Mouse (Mus musculus): ENCODE results near the gene Olfr725. TPM values are rescaled to one million over a fixed set of nuclear protein-coding genes. Genes with fewer than 3 reads are reported as not detected.

The Olfr725 gene
- not detected in 2 replicates for polyA plus RNA-seq (2015; fragmentation: Nextera tagmentation; extraction: Ambion mirVana)

- ATAC-seq (ENCODE audit: low read depth): no peak
- Histone ChIP-seq H3K4me1 (replicated peaks) (no peaks in the 10 kb centered on the region), H3K9me3 (no peaks in the 10 kb centered on the region; the same call in 1 of the 2 replicates), H3K27me3 (no peaks in the 10 kb centered on the region), H3K4me2 (no peak within 1 kb of the TSS), H3K36me3 (no peaks in the 10 kb centered on the region), H3K9ac (no peak within 1 kb of the TSS), H3K4me3 (no peak within 1 kb of the TSS), H3K27ac (replicated peaks) (no peak within 1 kb of the TSS)
Measured at GRCm38 (mm10) chr14:50040275-50040674, at the start of gene Olfr725. Olfr725 (minus strand) TSS chr14:50040375.

GRCm38 (mm10) chr14:50062733-50063104 lies 22.5 kb upstream of the Olfr725 start:
- 2% methylated on average over 4 of the region's 4 CpGs for WGBS
- Histone ChIP-seq H3K9me3 (no peaks in the 10 kb centered on the region), H3K9ac (no peak overlapping the region; the same call in 1 of the 2 replicates), H3K4me3 (peak overlapping the region; percentile 83), H3K4me1 (replicated peaks) (peaks cover 8% of the 10 kb centered on the region; the same call in 1 of the 2 replicates), H3K4me2 (peak overlapping the region; percentile 76), H3K27ac (replicated peaks) (peak overlapping the region; percentile 78; the same call in 1 of the 2 replicates), H3K36me3 (no peaks in the 10 kb centered on the region), H3K27me3 (peaks cover 15% of the 10 kb centered on the region)
- ATAC-seq (ENCODE audit: low read depth): peak; percentile 30; the same call in 1 of the 2 replicates

GRCm38 (mm10) chr14:50061955-50062732 lies 22.0 kb upstream of the Olfr725 start:
- Histone ChIP-seq H3K27ac (replicated peaks) (peak overlapping the region; percentile 78), H3K4me1 (replicated peaks) (peaks cover 8% of the 10 kb centered on the region; the same call in 1 of the 2 replicates), H3K9me3 (no peaks in the 10 kb centered on the region), H3K36me3 (no peaks in the 10 kb centered on the region), H3K4me3 (peak overlapping the region; percentile 83), H3K9ac (peak overlapping the region; percentile 72), H3K4me2 (peak overlapping the region; percentile 76), H3K27me3 (peaks cover 15% of the 10 kb centered on the region)
- 1% methylated on average over 52 of the region's 52 CpGs for WGBS
- ATAC-seq (ENCODE audit: low read depth): peak; percentile 99

- WGBS: under 1% methylated on average over 13 of the region's 13 CpGs
- Histone ChIP-seq H3K36me3 (no peaks in the 10 kb centered on the region), H3K4me3 (peak overlapping the region; percentile 83), H3K4me1 (replicated peaks) (peaks cover 8% of the 10 kb centered on the region; the same call in 1 of the 2 replicates), H3K27me3 (peaks cover 15% of the 10 kb centered on the region), H3K9me3 (no peaks in the 10 kb centered on the region), H3K27ac (replicated peaks) (no peak overlapping the region), H3K9ac (peak overlapping the region; percentile 72), H3K4me2 (peak overlapping the region; percentile 76)
- ATAC-seq (ENCODE audit: low read depth): peak; percentile 57
Measured at GRCm38 (mm10) chr14:50061590-50061954, 21.4 kb upstream of the Olfr725 start.

GRCm38 (mm10) chr14:50061179-50061578 lies 21.0 kb upstream of the Olfr725 start:
- H3K4me2 ChIP-seq: peak overlapping the region; percentile 76
- H3K27me3 ChIP-seq: peaks cover 15% of the 10 kb centered on the region
- peak overlapping the region; percentile 72 for H3K9ac ChIP-seq
- H3K4me1 ChIP-seq (replicated peaks): peaks cover 8% of the 10 kb centered on the region; the same call in 1 of the 2 replicates
- ATAC-seq (ENCODE audit: low read depth): no peak
- H3K27ac ChIP-seq (replicated peaks): no peak overlapping the region
- WGBS: 19% methylated on average over 11 of the region's 11 CpGs
- H3K4me3 ChIP-seq: peak overlapping the region; percentile 83
- no peaks in the 10 kb centered on the region for H3K9me3 ChIP-seq
- H3K36me3 ChIP-seq: no peaks in the 10 kb centered on the region

- no peaks in the 10 kb centered on the region for H3K4me1 ChIP-seq (replicated peaks)
- no peak for ATAC-seq (ENCODE audit: low read depth)
- no peaks in the 10 kb centered on the region for H3K36me3 ChIP-seq
Measured at GRCm38 (mm10) chr14:50032041-50032440, 8.1 kb downstream of the Olfr725 start.

GRCm38 (mm10) chr14:50031356-50031755 lies 8.8 kb downstream of the Olfr725 start:
- Histone ChIP-seq H3K27ac (replicated peaks) (no peak overlapping the region), H3K4me3 (no peak overlapping the region), H3K4me2 (no peak overlapping the region), H3K36me3 (no peaks in the 10 kb centered on the region), H3K4me1 (replicated peaks) (no peaks in the 10 kb centered on the region), H3K9me3 (no peaks in the 10 kb centered on the region), H3K27me3 (no peaks in the 10 kb centered on the region), H3K9ac (no peak overlapping the region)
- WGBS: 86% methylated on average over 4 of the region's 4 CpGs
- ATAC-seq (ENCODE audit: low read depth): no peak

More at GRCm38 (mm10) chr14:50032041-50032440, 8.1 kb downstream of the Olfr725 start:
- WGBS: 87% methylated on average over 2 of the region's 2 CpGs
- Histone ChIP-seq H3K27me3 (no peaks in the 10 kb centered on the region), H3K4me2 (no peak overlapping the region), H3K9me3 (no peaks in the 10 kb centered on the region), H3K9ac (no peak overlapping the region), H3K27ac (replicated peaks) (no peak overlapping the region), H3K4me3 (no peak overlapping the region)

GRCm38 (mm10) chr14:50026371-50026770 lies 13.8 kb downstream of the Olfr725 start:
- no peak overlapping the region for H3K4me2 ChIP-seq

More at GRCm38 (mm10) chr14:50026371-50026770, 13.8 kb downstream of the Olfr725 start:
- 76% methylated on average over 2 of the region's 2 CpGs for WGBS
- Histone ChIP-seq H3K36me3 (no peaks in the 10 kb centered on the region), H3K27ac (replicated peaks) (no peak overlapping the region), H3K9ac (no peak overlapping the region), H3K27me3 (no peaks in the 10 kb centered on the region), H3K4me3 (no peak overlapping the region), H3K4me1 (replicated peaks) (no peaks in the 10 kb centered on the region), H3K9me3 (no peaks in the 10 kb centered on the region)
- ATAC-seq (ENCODE audit: low read depth): no peak

Other genes starting within 250 kb of the Olfr725 start
- gene Olfr722, start 138.4 kb downstream of the Olfr725 start, polyA plus RNA-seq (2015; fragmentation: Nextera tagmentation; extraction: Ambion mirVana): not detected in 2 replicates
- not detected in 2 replicates for gene Olfr723, start 108.6 kb downstream of the Olfr725 start, polyA plus RNA-seq (2015; fragmentation: Nextera tagmentation; extraction: Ambion mirVana)
- gene Olfr724, start 77.1 kb downstream of the Olfr725 start, polyA plus RNA-seq (2015; fragmentation: Nextera tagmentation; extraction: Ambion mirVana): not detected in 2 replicates
- gene Olfr726, start 50.6 kb upstream of the Olfr725 start, polyA plus RNA-seq (2015; fragmentation: Nextera tagmentation; extraction: Ambion mirVana): not detected in 2 replicates
- gene Olfr727, start 82.8 kb upstream of the Olfr725 start, polyA plus RNA-seq (2015; fragmentation: Nextera tagmentation; extraction: Ambion mirVana): not detected in 2 replicates
- not detected in 2 replicates for gene Olfr728, start 102.3 kb upstream of the Olfr725 start, polyA plus RNA-seq (2015; fragmentation: Nextera tagmentation; extraction: Ambion mirVana)
- gene Olfr729, start 112.5 kb upstream of the Olfr725 start, polyA plus RNA-seq (2015; fragmentation: Nextera tagmentation; extraction: Ambion mirVana): not detected in 2 replicates
- not detected in 2 replicates for gene Olfr730, start 147.8 kb upstream of the Olfr725 start, polyA plus RNA-seq (2015; fragmentation: Nextera tagmentation; extraction: Ambion mirVana)
- not detected in 2 replicates for gene Olfr731, start 201.5 kb upstream of the Olfr725 start, polyA plus RNA-seq (2015; fragmentation: Nextera tagmentation; extraction: Ambion mirVana)
- gene Olfr732, start 243.8 kb upstream of the Olfr725 start, polyA plus RNA-seq (2015; fragmentation: Nextera tagmentation; extraction: Ambion mirVana): not detected in 2 replicates

Measured in neural tube, embryonic 13.5 days (tissue).